Mouse (Mus musculus) spleen, adult 2 months (tissue): ENCODE measurements at regions not wholly inside any gene's neighbourhood (a gene's known extent, or its start where the extent isn't known, plus 50 kb on each side); places are given as distances from the start of the nearest gene placed in this dataset.

Experiments used
- DNase-seq, 2 experiments: peaks; one replicate each; pipeline versions ENCODE4 v3.0.0 to v3.0.0-alpha.2; 2012 to 2021; ENCODE audit warnings: low spot score in 2 of 2, low read depth in 1 of 2
- H3K27ac ChIP-seq: fragments of 200-500 bp; 2 replicates; pipeline ENCODE4 v1.5.1; 2012; ENCODE audit warnings: low read length, inconsistent platforms; ENCODE audit not compliant: insufficient read depth
- H3K27me3 ChIP-seq: fragments of 200-500 bp; 2 replicates; pipeline ENCODE4 v1.6.1; 2012; ENCODE audit warnings: mild to moderate bottlenecking, moderate library complexity, low read length, inconsistent platforms; ENCODE audit not compliant: control insufficient read depth, insufficient read depth
- H3K36me3 ChIP-seq: fragments of 200-500 bp; 2 replicates; pipeline ENCODE4 v1.6.1; 2012; ENCODE audit warnings: mild to moderate bottlenecking, low read length, inconsistent platforms; ENCODE audit not compliant: control insufficient read depth, insufficient read depth
- H3K4me1 ChIP-seq: fragments of 200-500 bp; 2 replicates; pipeline ENCODE4 v1.6.1; 2011; ENCODE audit warnings: inconsistent platforms; ENCODE audit not compliant: control insufficient read depth, insufficient read depth, insufficient read length
- H3K4me3 ChIP-seq: fragments of 200-500 bp; 2 replicates; pipeline ENCODE4 v1.5.1; 2011; ENCODE audit warnings: mild to moderate bottlenecking, inconsistent platforms; ENCODE audit not compliant: insufficient read depth, insufficient read length; ENCODE audit errors: extremely low read depth
- CTCF ChIP-seq: fragments of 200-500 bp; IDR thresholded peaks from 2 replicates; pipeline ENCODE4 v1.5.1; 2011; ENCODE audit warnings: mild to moderate bottlenecking, inconsistent platforms; ENCODE audit not compliant: insufficient read depth, insufficient read length, insufficient replicate concordance; ENCODE audit errors: extremely low read depth
- POLR2A ChIP-seq: fragments of 200-500 bp; IDR thresholded peaks from 2 replicates; pipeline ENCODE4 v1.6.1; 2011; ENCODE audit warnings: low read depth, low read length, inconsistent platforms
- WGBS: fragments of 180-500 bp; shearing (Covaris S2); methylation state at CpG from one replicate; pipeline ENCODE4 v1.1.7; 2018; 5-methylcytosine and 5-hydroxymethylcytosine counted together

GRCm38 (mm10) chrX:12462936-12463647, 124.5 kb upstream of the Atp6ap2 start:
- 86% methylated on average over 11 of the region's 11 CpGs for WGBS
- no peaks in the 10 kb centered on the region for H3K36me3 ChIP-seq
- no peak overlapping the region for H3K27ac ChIP-seq
- no peak overlapping the region for H3K4me3 ChIP-seq
- no peak for DNase-seq
- no peaks in the 10 kb centered on the region for H3K4me1 ChIP-seq
- TF ChIP-seq POLR2A (no peak), CTCF (no peak)
- H3K27me3 ChIP-seq, result no peaks in the 10 kb centered on the region

- 69% methylated on average over 10 of the region's 10 CpGs for WGBS
- Histone ChIP-seq H3K36me3 (no peaks in the 10 kb centered on the region), H3K4me1 (no peaks in the 10 kb centered on the region), H3K27me3 (no peaks in the 10 kb centered on the region), H3K4me3 (no peak overlapping the region), H3K27ac (no peak overlapping the region)
- no peak for DNase-seq
- no peak for TF ChIP-seq CTCF
- no peak for TF ChIP-seq POLR2A
Measured at GRCm38 (mm10) chrX:12466312-12466711, 121.3 kb upstream of the Atp6ap2 start.

GRCm38 (mm10) chrX:12466897-12467296, 120.7 kb upstream of the Atp6ap2 start:
- no peaks in the 10 kb centered on the region for H3K36me3 ChIP-seq
- H3K4me3 ChIP-seq, result no peak overlapping the region
- WGBS, result 55% methylated on average over 6 of the region's 6 CpGs
- H3K27ac ChIP-seq, result no peak overlapping the region
- no peaks in the 10 kb centered on the region for H3K4me1 ChIP-seq
- H3K27me3 ChIP-seq, result no peaks in the 10 kb centered on the region
- no peak for DNase-seq
- TF ChIP-seq CTCF (no peak), POLR2A (no peak)

- no peak overlapping the region for H3K27ac ChIP-seq
- no peak for DNase-seq
- H3K4me1 ChIP-seq, result no peaks in the 10 kb centered on the region
- TF ChIP-seq CTCF (no peak), POLR2A (no peak)
- H3K36me3 ChIP-seq, result no peaks in the 10 kb centered on the region
- H3K27me3 ChIP-seq, result no peaks in the 10 kb centered on the region
- 60% methylated on average over 9 of the region's 10 CpGs for WGBS
- H3K4me3 ChIP-seq, result no peak overlapping the region
Measured at GRCm38 (mm10) chrX:12467528-12468179, 119.9 kb upstream of the Atp6ap2 start.

GRCm38 (mm10) chrX:12472296-12472695, 115.3 kb upstream of the Atp6ap2 start:
- Histone ChIP-seq H3K36me3 (no peaks in the 10 kb centered on the region), H3K4me1 (no peaks in the 10 kb centered on the region), H3K27me3 (no peaks in the 10 kb centered on the region), H3K4me3 (no peak overlapping the region), H3K27ac (no peak overlapping the region)
- DNase-seq, result no peak
- 93% methylated on average over 5 of the region's 5 CpGs for WGBS
- TF ChIP-seq CTCF, result no peak
- TF ChIP-seq POLR2A, result no peak

- TF ChIP-seq POLR2A (no peak), CTCF (no peak)
- Histone ChIP-seq H3K27me3 (no peaks in the 10 kb centered on the region), H3K4me1 (no peaks in the 10 kb centered on the region), H3K4me3 (no peak overlapping the region), H3K36me3 (no peaks in the 10 kb centered on the region), H3K27ac (no peak overlapping the region)
- DNase-seq, result no peak
- 40% methylated on average over 6 of the region's 6 CpGs for WGBS
Measured at GRCm38 (mm10) chrX:12479207-12479606, 108.4 kb upstream of the Atp6ap2 start.

DNA sequence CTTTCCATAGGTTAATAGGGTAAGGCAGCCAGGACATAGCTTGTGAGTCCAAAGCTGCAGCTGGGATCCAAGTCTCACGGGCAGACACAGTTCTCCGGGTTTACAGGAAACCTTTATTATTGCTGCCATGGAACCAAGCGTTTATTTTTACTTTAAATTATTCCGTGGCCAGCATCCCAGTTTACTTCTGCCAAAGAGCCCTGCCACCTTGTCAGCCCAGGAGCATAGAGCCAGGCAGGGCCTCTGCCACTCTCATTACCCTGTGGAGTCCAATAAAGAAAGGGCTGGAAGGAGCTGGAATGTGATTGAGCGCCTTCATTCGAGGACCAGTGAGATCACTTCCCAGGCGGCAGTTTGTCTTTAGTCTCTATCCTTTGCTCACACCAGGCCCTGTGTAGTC, 96.6 kb upstream of the Atp6ap2 start:
- no peaks in the 10 kb centered on the region for H3K36me3 ChIP-seq
- no peak overlapping the region for H3K27ac ChIP-seq
- H3K4me3 ChIP-seq, result no peak overlapping the region
- H3K27me3 ChIP-seq, result no peaks in the 10 kb centered on the region
- no peaks in the 10 kb centered on the region for H3K4me1 ChIP-seq
- no peak for DNase-seq
- TF ChIP-seq POLR2A, result no peak
- no peak for TF ChIP-seq CTCF
- 80% methylated on average over 7 of the region's 7 CpGs for WGBS
